Comparison of ENCODE assay signal across 22 mouse cellular contexts in the genomic region with DNA sequence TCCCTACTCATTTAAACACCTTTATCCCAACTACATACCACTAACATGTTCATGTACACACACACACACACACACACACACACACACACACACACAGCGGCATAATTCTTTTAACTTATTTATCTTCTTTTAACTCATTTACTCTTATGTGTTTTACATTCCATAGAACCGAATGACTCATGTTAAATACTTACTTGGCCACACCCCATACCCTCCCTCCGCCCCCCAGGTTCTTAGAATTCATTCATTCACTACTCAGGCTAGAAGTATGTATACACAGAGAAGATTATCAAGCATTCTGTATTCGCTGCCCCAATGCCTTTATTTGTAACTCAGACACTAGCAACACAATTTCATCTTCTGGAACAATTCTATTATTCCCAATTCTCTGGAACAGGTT. TPM values are rescaled to one million over a fixed set of nuclear protein-coding genes. Genes with fewer than 3 reads are reported as not detected.
A peak's percentile ranks its signal among the peaks of the same experiment; 100 is the strongest.
DNase-seq lines count a peak whose midpoint lies in the region; ATAC-seq lines count a peak whose summit lies in the region.
"Had no signal": no experiment of that assay in that cellular context is flagged by ENCODE, and none has a peak within 500 bp of the region (broad histone marks: within the 10 kb centered on the region; RNA-seq: fewer than 3 reads in every experiment).

No protein-coding gene starts in this region.

- no peak overlapping the region for H3K4me2 ChIP-seq in liver, embryonic 15.5 days
- H3K4me2 ChIP-seq: forebrain, embryonic 12.5 days; limb, embryonic 15.5 days; midbrain, embryonic 15.5 days; neural tube, embryonic 15.5 days had no signal

- no peak overlapping the region for H3K9ac ChIP-seq in liver, embryonic 15.5 days
- H3K9ac ChIP-seq: forebrain, embryonic 12.5 days; limb, embryonic 15.5 days; midbrain, embryonic 15.5 days; neural tube, embryonic 15.5 days had no signal

- no peaks in the 10 kb centered on the region for H3K27me3 ChIP-seq in liver, embryonic 15.5 days
- H3K27me3 ChIP-seq: forebrain, embryonic 12.5 days; limb, embryonic 15.5 days; midbrain, embryonic 15.5 days; neural tube, embryonic 15.5 days; Patski had no signal

- peak; percentile 79 for ATAC-seq in liver, embryonic 15.5 days (ENCODE audit: insufficient read depth)
- ATAC-seq: activated CD4-positive, CD25-positive, alpha-beta regulatory T cell, adult 4 months; midbrain, embryonic 15.5 days; Patski had no signal

- no peak overlapping the region for H3K4me3 ChIP-seq in liver, embryonic 15.5 days (replicated peaks)
- H3K4me3 ChIP-seq: forebrain, embryonic 12.5 days; heart, adult 2 months; layer of hippocampus, adult 2 months; limb, embryonic 15.5 days; midbrain, embryonic 15.5 days; neural tube, embryonic 15.5 days had no signal

- 69% methylated on average over 4 of the region's 4 CpGs for WGBS in liver, embryonic 15.5 days (ENCODE audit: insufficient replicate concordance)

- H3K4me1 ChIP-seq in liver, embryonic 15.5 days (replicated peaks), result peaks cover 66% of the 10 kb centered on the region
- H3K4me1 ChIP-seq: midbrain, embryonic 15.5 days had no signal

- H3K36me3 ChIP-seq in liver, embryonic 15.5 days (replicated peaks), result peaks cover 20% of the 10 kb centered on the region
- H3K36me3 ChIP-seq: midbrain, embryonic 15.5 days; neural tube, embryonic 15.5 days had no signal

- peak; percentile 35 for DNase-seq in lung, postnatal 36 days
- no peak for DNase-seq in lung, adult 18-20 months
- DNase-seq in c-Kit-positive CD71-positive TER-119-negative erythroid progenitor cells, embryonic 14.5 days (ENCODE audit: low read depth), result peak; percentile 72
- DNase-seq in kidney, postnatal 14 days, result no peak
- DNase-seq in layer of hippocampus, postnatal 25 days (ENCODE audit: extremely low spot score in 1 of 2, low spot score in 1 of 2), result no peak
- no peak for DNase-seq in ovary, postnatal 36 days (ENCODE audit: low spot score)
- DNase-seq: adrenal gland, postnatal 10 days; cerebellum, adult 11-12 months; cerebellum, postnatal 25 days; gastrocnemius, postnatal 10 days; heart, adult 2 months; kidney, adult 18-20 months; thymus, postnatal 36 days had no signal

- no peaks in the 10 kb centered on the region for H3K9me3 ChIP-seq in liver, embryonic 15.5 days (replicated peaks)
- H3K9me3 ChIP-seq: limb, embryonic 15.5 days; midbrain, embryonic 15.5 days; neural tube, embryonic 15.5 days had no signal

- peak overlapping the region; percentile 51 for H3K27ac ChIP-seq in liver, embryonic 15.5 days (replicated peaks)
- H3K27ac ChIP-seq: forebrain, embryonic 12.5 days; heart, adult 2 months; kidney, postnatal 0 days; layer of hippocampus, adult 2 months; limb, embryonic 15.5 days; midbrain, embryonic 15.5 days; neural tube, embryonic 15.5 days had no signal

RNA-seq across cellular contexts. Expression of a gene that starts 10.7 kb away (rescaled TPM):
- 22.1 and 22.2 TPM in 2 replicates for polyA plus RNA-seq in liver, embryonic 15.5 days (2015; fragmentation: Nextera tagmentation; extraction: Ambion mirVana)
- total RNA-seq in layer of hippocampus, postnatal 25 days (2021), result 100 to 1,000 TPM in 1 of 2 experiments, 10 to 100 TPM in 1; 87.8 to 107 TPM

Comparison
In these comparisons a context has a peak if more than half of its experiments do, and no peak if none do; other contexts are left out.
1. DNase-seq: peak in lung, postnatal 36 days (single experiment) and c-Kit-positive CD71-positive TER-119-negative erythroid progenitor cells, embryonic 14.5 days (single experiment); none in lung, adult 18-20 months (0 of 2), kidney, postnatal 14 days (single experiment), layer of hippocampus, postnatal 25 days (0 of 2) and ovary, postnatal 36 days (single experiment).